Mouse (Mus musculus): ENCODE measurements around the gene Pomt1. TPM values are rescaled to one million over a fixed set of nuclear protein-coding genes. Genes with fewer than 3 reads are reported as not detected.

Pomt1 gene
- polyA plus RNA-seq, 1 experiment from 2014 or later: 23.7 TPM

GRCm38 (mm10) chr2:32222057-32222456 is 14.3 kb upstream of the Pomt1 start:
- 91% methylated on average over 10 of the region's 10 CpGs for WGBS
- no peak overlapping the region for H3K27ac ChIP-seq
- no peak for ATAC-seq
- no peaks in the 10 kb centered on the region for H3K4me1 ChIP-seq
- H3K9me3 ChIP-seq (replicated peaks): no peaks in the 10 kb centered on the region
- H3K36me3 ChIP-seq (ENCODE audit: poor library complexity, severe bottlenecking): peaks cover 100% of the 10 kb centered on the region
- H3K4me2 ChIP-seq: no peak overlapping the region
- no peaks in the 10 kb centered on the region for H3K27me3 ChIP-seq
- no peak overlapping the region for H3K4me3 ChIP-seq
- no peak overlapping the region for H3K9ac ChIP-seq

- Histone ChIP-seq H3K4me1 (peaks cover 31% of the 10 kb centered on the region), H3K27me3 (no peaks in the 10 kb centered on the region), H3K4me2 (peak overlapping the region; percentile 87), H3K27ac (peak overlapping the region; percentile 80; the same call in 1 of the 2 replicates), H3K4me3 (peak overlapping the region; percentile 61), H3K9me3 (replicated peaks) (no peaks in the 10 kb centered on the region), H3K36me3 (ENCODE audit: poor library complexity, severe bottlenecking) (peaks cover 45% of the 10 kb centered on the region), H3K9ac (peak overlapping the region; percentile 74)
- 33% methylated on average over 7 of the region's 7 CpGs for WGBS
- no peak for ATAC-seq
Observed at GRCm38 (mm10) chr2:32235433-32235832, 957 bp upstream of the Pomt1 start.

GRCm38 (mm10) chr2:32236760-32237487 is 534 bp downstream of the Pomt1 start:
- H3K4me2 ChIP-seq: peak overlapping the region; percentile 87
- H3K4me1 ChIP-seq: peaks cover 31% of the 10 kb centered on the region
- no peaks in the 10 kb centered on the region for H3K27me3 ChIP-seq
- H3K9me3 ChIP-seq (replicated peaks): no peaks in the 10 kb centered on the region
- H3K9ac ChIP-seq: peak overlapping the region; percentile 74
- H3K4me3 ChIP-seq: peak overlapping the region; percentile 61
- peaks cover 39% of the 10 kb centered on the region for H3K36me3 ChIP-seq (ENCODE audit: poor library complexity, severe bottlenecking)
- ATAC-seq: peak; percentile 46
- WGBS: under 1% methylated on average over 20 of the region's 20 CpGs
- H3K27ac ChIP-seq: peak overlapping the region; percentile 74

- no peaks in the 10 kb centered on the region for H3K9me3 ChIP-seq (replicated peaks)
- H3K4me2 ChIP-seq: peak overlapping the region; percentile 87
- peak overlapping the region; percentile 74 for H3K9ac ChIP-seq
- peak overlapping the region; percentile 61 for H3K4me3 ChIP-seq
- peaks cover 35% of the 10 kb centered on the region for H3K36me3 ChIP-seq (ENCODE audit: poor library complexity, severe bottlenecking)
- no peak overlapping the region for H3K27ac ChIP-seq
- H3K4me1 ChIP-seq: peaks cover 31% of the 10 kb centered on the region
- 50% methylated on average over 4 of the region's 4 CpGs for WGBS
- H3K27me3 ChIP-seq: no peaks in the 10 kb centered on the region
- no peak for ATAC-seq
Observed at GRCm38 (mm10) chr2:32237571-32237970, 1.2 kb downstream of the Pomt1 start.

- no peak overlapping the region for H3K4me2 ChIP-seq
- H3K4me3 ChIP-seq: no peak overlapping the region
- peaks cover 24% of the 10 kb centered on the region for H3K36me3 ChIP-seq (ENCODE audit: poor library complexity, severe bottlenecking)
- WGBS: 92% methylated on average over 9 of the region's 9 CpGs
- no peak for ATAC-seq
- H3K27ac ChIP-seq: no peak overlapping the region
- H3K27me3 ChIP-seq: no peaks in the 10 kb centered on the region
- H3K9me3 ChIP-seq (replicated peaks): no peaks in the 10 kb centered on the region
- H3K4me1 ChIP-seq: peaks cover 31% of the 10 kb centered on the region
- peak overlapping the region; percentile 3; the same call in 1 of the 2 replicates for H3K9ac ChIP-seq
Observed at GRCm38 (mm10) chr2:32238708-32239435, 2.5 kb downstream of the Pomt1 start.

- Histone ChIP-seq H3K4me3 (no peak overlapping the region), H3K36me3 (ENCODE audit: poor library complexity, severe bottlenecking) (peaks cover 38% of the 10 kb centered on the region), H3K4me1 (peaks cover 19% of the 10 kb centered on the region), H3K9me3 (replicated peaks) (no peaks in the 10 kb centered on the region), H3K27ac (no peak overlapping the region), H3K9ac (no peak overlapping the region), H3K27me3 (no peaks in the 10 kb centered on the region), H3K4me2 (no peak overlapping the region)
- 82% methylated on average over 5 of the region's 5 CpGs for whole genome bisulfite sequencing
- no peak for ATAC-seq
Observed at GRCm38 (mm10) chr2:32240591-32240990, 4.2 kb downstream of the Pomt1 start.

GRCm38 (mm10) chr2:32242986-32243385 is 6.6 kb downstream of the Pomt1 start:
- Histone ChIP-seq H3K4me1 (peaks cover 2% of the 10 kb centered on the region), H3K4me2 (no peak overlapping the region), H3K9me3 (replicated peaks) (no peaks in the 10 kb centered on the region), H3K36me3 (ENCODE audit: poor library complexity, severe bottlenecking) (peaks cover 62% of the 10 kb centered on the region), H3K27me3 (no peaks in the 10 kb centered on the region), H3K4me3 (no peak overlapping the region), H3K27ac (no peak overlapping the region), H3K9ac (no peak overlapping the region)
- 90% methylated on average over 4 of the region's 4 CpGs for WGBS
- ATAC-seq: no peak

- no peak overlapping the region for H3K4me3 ChIP-seq
- no peaks in the 10 kb centered on the region for H3K9me3 ChIP-seq (replicated peaks)
- no peak for ATAC-seq
- no peaks in the 10 kb centered on the region for H3K27me3 ChIP-seq
- peaks cover 82% of the 10 kb centered on the region for H3K36me3 ChIP-seq (ENCODE audit: poor library complexity, severe bottlenecking)
- 89% methylated on average over 4 of the region's 4 CpGs for WGBS
- H3K27ac ChIP-seq: no peak overlapping the region
- no peaks in the 10 kb centered on the region; the same call in 1 of the 2 replicates for H3K4me1 ChIP-seq
- no peak overlapping the region for H3K4me2 ChIP-seq
- no peak overlapping the region; the same call in 1 of the 2 replicates for H3K9ac ChIP-seq
Observed at GRCm38 (mm10) chr2:32246741-32247140, 10.4 kb downstream of the Pomt1 start.

GRCm38 (mm10) chr2:32248377-32249361 is 12.3 kb downstream of the Pomt1 start:
- no peaks in the 10 kb centered on the region for H3K27me3 ChIP-seq
- H3K27ac ChIP-seq: no peak overlapping the region
- no peak overlapping the region for H3K4me2 ChIP-seq
- H3K9me3 ChIP-seq (replicated peaks): no peaks in the 10 kb centered on the region
- H3K9ac ChIP-seq: no peak overlapping the region
- ATAC-seq: no peak
- WGBS: 80% methylated on average over 10 of the region's 10 CpGs
- H3K4me1 ChIP-seq: no peaks in the 10 kb centered on the region; the same call in 1 of the 2 replicates
- H3K36me3 ChIP-seq (ENCODE audit: poor library complexity, severe bottlenecking): peaks cover 99% of the 10 kb centered on the region
- H3K4me3 ChIP-seq: no peak overlapping the region

GRCm38 (mm10) chr2:32251791-32252527 is 15.6 kb downstream of the Pomt1 start:
- Histone ChIP-seq H3K4me1 (no peaks in the 10 kb centered on the region), H3K4me2 (no peak overlapping the region), H3K9ac (no peak overlapping the region), H3K27me3 (no peaks in the 10 kb centered on the region), H3K4me3 (no peak overlapping the region), H3K27ac (no peak overlapping the region), H3K9me3 (replicated peaks) (no peaks in the 10 kb centered on the region), H3K36me3 (ENCODE audit: poor library complexity, severe bottlenecking) (peaks cover 96% of the 10 kb centered on the region)
- no peak for ATAC-seq
- 91% methylated on average over 12 of the region's 12 CpGs for WGBS

- Histone ChIP-seq H3K27me3 (no peaks in the 10 kb centered on the region), H3K27ac (no peak overlapping the region), H3K9ac (no peak overlapping the region), H3K9me3 (replicated peaks) (no peaks in the 10 kb centered on the region), H3K4me2 (no peak overlapping the region), H3K4me1 (no peaks in the 10 kb centered on the region), H3K4me3 (no peak overlapping the region), H3K36me3 (ENCODE audit: poor library complexity, severe bottlenecking) (peaks cover 96% of the 10 kb centered on the region)
- 92% methylated on average over 5 of the region's 5 CpGs for WGBS
- ATAC-seq: no peak
Observed at GRCm38 (mm10) chr2:32252658-32253057, 16.3 kb downstream of the Pomt1 start.
